Mouse (Mus musculus) right cerebral cortex, postnatal 36 days (tissue): ENCODE results near the gene Selenof.
A peak's percentile ranks its signal among the peaks of the same experiment; 100 is the strongest.

Source experiments
- DNase-seq, 2 experiments: peaks; one replicate each; pipeline ENCODE4 v3.0.0; 2022; ENCODE audit warnings: low spot score in 2 of 2, mixed read lengths in 1 of 2

Gene Selenof

GRCm38 (mm10) chr3:144642141-144642540 is 72.0 kb downstream of the Selenof start:
- no peak for DNase-seq

- peak in 1 of 2 experiments; percentile 36 for DNase-seq
Measured at GRCm38 (mm10) chr3:144643301-144643871, 73.3 kb downstream of the Selenof start.

GRCm38 (mm10) chr3:144644202-144644601 is 74.1 kb downstream of the Selenof start:
- DNase-seq = no peak
